In genomic region chr8:125747390-125747789, GRCm38 (mm10) we compare ENCODE assay signal across 17 mouse cellular contexts.
"Had no signal": no experiment of that assay in that cellular context is flagged by ENCODE, and none has a peak within 500 bp of the region (broad histone marks: within the 10 kb centered on the region; RNA-seq: fewer than 3 reads in every experiment).

No protein-coding gene starts in this region.

- H3K4me1 ChIP-seq: liver, embryonic 13.5 days; stomach, embryonic 15.5 days had no signal

- H3K27me3 ChIP-seq: liver, embryonic 13.5 days; lung, embryonic 15.5 days; midbrain, embryonic 12.5 days; stomach, embryonic 15.5 days had no signal

- H3K4me3 ChIP-seq: liver, embryonic 13.5 days; lung, embryonic 15.5 days; megakaryocyte, embryonic 14.5 days; midbrain, embryonic 12.5 days; stomach, embryonic 15.5 days had no signal

- H3K9me3 ChIP-seq: liver, embryonic 13.5 days; lung, embryonic 15.5 days; midbrain, embryonic 12.5 days; stomach, embryonic 15.5 days had no signal

- DNase-seq: kidney, postnatal 36 days; layer of hippocampus, adult 9-11 months; layer of hippocampus, postnatal 36 days; liver; liver, embryonic 13.5 days; liver, postnatal 0 days; lung, postnatal 14 days; right cerebral cortex, postnatal 14 days; thymus, adult 2 months; thymus, postnatal 25 days had no signal

- ATAC-seq: liver, postnatal 0 days; midbrain, embryonic 16.5 days had no signal

- H3K27ac ChIP-seq: kidney, postnatal 0 days; liver, embryonic 13.5 days; lung, embryonic 15.5 days; macrophage; midbrain, embryonic 12.5 days; stomach, embryonic 15.5 days had no signal

- H3K36me3 ChIP-seq: lung, embryonic 15.5 days; midbrain, embryonic 12.5 days; stomach, embryonic 15.5 days had no signal

- H3K4me2 ChIP-seq: liver, embryonic 13.5 days; lung, embryonic 15.5 days; midbrain, embryonic 12.5 days; stomach, embryonic 15.5 days had no signal

- H3K9ac ChIP-seq: liver, embryonic 13.5 days; liver, postnatal 0 days; lung, embryonic 15.5 days; midbrain, embryonic 12.5 days; stomach, embryonic 15.5 days had no signal
